Mouse (Mus musculus) heart, embryonic 16.5 days (tissue): ENCODE measurements around the gene Tm7sf2. TPM values are rescaled to one million over a fixed set of nuclear protein-coding genes. Genes with fewer than 3 reads are reported as not detected.
A peak's percentile ranks its signal among the peaks of the same experiment; 100 is the strongest.

Experiments used
- ATAC-seq: fragments of 200-750 bp; cut with Nextera tagmentation; replicated peaks from 2 replicates; pipeline ENCODE4 v1.8.0; 2017; ENCODE audit warnings: moderate number of reproducible peaks; ENCODE audit not compliant: insufficient read depth, low FRiP score; ENCODE audit errors: extremely low read depth
- H3K27ac ChIP-seq: fragments of 300-500 bp; sonication (generic); 2 replicates; pipeline ENCODE4 v1.5.1; 2014; ENCODE audit warnings: mild to moderate bottlenecking, low read length, control low read depth, moderate library complexity
- H3K27me3 ChIP-seq: fragments of 300-500 bp; sonication (generic); 2 replicates; pipeline ENCODE4 v1.6.1; 2014; ENCODE audit warnings: low read length, mixed read lengths; ENCODE audit not compliant: control insufficient read depth, insufficient read depth
- H3K36me3 ChIP-seq: fragments of 300-500 bp; sonication (generic); 2 replicates; pipeline ENCODE4 v1.6.1; 2014; ENCODE audit not compliant: control insufficient read depth, insufficient read depth
- H3K4me1 ChIP-seq: fragments of 300-500 bp; sonication (generic); 2 replicates; pipeline ENCODE4 v1.6.1; 2014; ENCODE audit warnings: low read length, mixed read lengths; ENCODE audit not compliant: control insufficient read depth, insufficient read depth
- H3K4me2 ChIP-seq: fragments of 300-500 bp; sonication (generic); 2 replicates; pipeline ENCODE4 v1.6.1; 2014; ENCODE audit warnings: low read depth, mild to moderate bottlenecking, control low read depth, low read length
- H3K4me3 ChIP-seq: fragments of 300-500 bp; sonication (generic); 2 replicates; pipeline ENCODE4 v1.5.1; 2014; ENCODE audit warnings: mild to moderate bottlenecking, control low read depth, low read length
- H3K9ac ChIP-seq: fragments of 300-500 bp; sonication (generic); 2 replicates; pipeline ENCODE4 v1.6.1; 2014; ENCODE audit warnings: low read length, control low read depth
- H3K9me3 ChIP-seq: fragments of 300-500 bp; sonication (generic); replicated peaks from 2 replicates; pipeline ENCODE4 v1.6.1; 2016; ENCODE audit warnings: low read length; ENCODE audit not compliant: control insufficient read depth
- WGBS: fragments of 180-500 bp; shearing (Covaris S2); extraction: QIAGEN DNeasy Blood & Tissue Kit; methylation state at CpG from one replicate; pipeline ENCODE4 v1.1.7; 2014; 5-methylcytosine and 5-hydroxymethylcytosine counted together
- polyA plus RNA-seq: library from polyadenylated mRNA; unstranded; fragments of >200 nt; fragmentation: Nextera tagmentation; extraction: Ambion mirVana; gene quantifications from 2 replicates; pipeline ENCODE4 v1.2.1, GENCODE M21; 2015

The Tm7sf2 gene
- polyA plus RNA-seq: 6.6 and 8.7 TPM in 2 replicates

- Histone ChIP-seq H3K9me3 (no peaks in the 10 kb centered on the region), H3K4me3 (peak within 1 kb of the TSS; percentile 54), H3K27me3 (no peaks in the 10 kb centered on the region), H3K4me2 (peak within 1 kb of the TSS; percentile 95), H3K4me1 (peaks cover 16% of the 10 kb centered on the region), H3K9ac (peak within 1 kb of the TSS; percentile 73), H3K27ac (peak within 1 kb of the TSS; percentile 38), H3K36me3 (peaks cover 24% of the 10 kb centered on the region)
- ATAC-seq: peak; percentile 92
- 9% methylated on average over 33 of the region's 33 CpGs for WGBS
Observed at GRCm38 (mm10) chr19:6067724-6068415, at the start of gene Tm7sf2. Gene Tm7sf2 (minus strand): TSS chr19:6068373.

- Histone ChIP-seq H3K4me3 (peak overlapping the region; percentile 86), H3K9me3 (no peaks in the 10 kb centered on the region), H3K36me3 (peaks cover 17% of the 10 kb centered on the region), H3K9ac (peak overlapping the region; percentile 87), H3K4me2 (peak overlapping the region; percentile 92), H3K27ac (peak overlapping the region; percentile 97), H3K4me1 (peaks cover 22% of the 10 kb centered on the region), H3K27me3 (no peaks in the 10 kb centered on the region)
- no peak for ATAC-seq
- WGBS: 4% methylated on average over 32 of the region's 32 CpGs
Observed at GRCm38 (mm10) chr19:6117346-6117985, 49.3 kb upstream of the Tm7sf2 start.

GRCm38 (mm10) chr19:6116113-6116850 lies 48.1 kb upstream of the Tm7sf2 start:
- Histone ChIP-seq H3K27me3 (no peaks in the 10 kb centered on the region), H3K9ac (peak overlapping the region; percentile 59), H3K27ac (peak overlapping the region; percentile 45; the same call in 1 of the 2 replicates), H3K4me3 (no peak overlapping the region), H3K9me3 (no peaks in the 10 kb centered on the region), H3K4me2 (peak overlapping the region; percentile 92), H3K36me3 (peaks cover 17% of the 10 kb centered on the region), H3K4me1 (peaks cover 22% of the 10 kb centered on the region)
- ATAC-seq: no peak
- 82% methylated on average over 15 of the region's 15 CpGs for WGBS

- Histone ChIP-seq H3K36me3 (peaks cover 17% of the 10 kb centered on the region), H3K27ac (no peak overlapping the region), H3K4me3 (no peak overlapping the region), H3K9me3 (no peaks in the 10 kb centered on the region), H3K4me1 (peaks cover 17% of the 10 kb centered on the region), H3K4me2 (no peak overlapping the region), H3K9ac (no peak overlapping the region), H3K27me3 (no peaks in the 10 kb centered on the region)
- 52% methylated on average over 6 of the region's 6 CpGs for WGBS
- no peak for ATAC-seq
Observed at GRCm38 (mm10) chr19:6113116-6113515, 44.9 kb upstream of the Tm7sf2 start.

GRCm38 (mm10) chr19:6105586-6105985 lies 37.4 kb upstream of the Tm7sf2 start, which contains the start of gene Naaladl1:
Gene Naaladl1 (plus strand): TSS chr19:6105782.
- ATAC-seq: no peak
- Histone ChIP-seq H3K36me3 (no peaks in the 10 kb centered on the region), H3K4me1 (no peaks in the 10 kb centered on the region), H3K4me3 (no peak within 1 kb of the TSS), H3K9me3 (no peaks in the 10 kb centered on the region), H3K27ac (no peak within 1 kb of the TSS), H3K27me3 (no peaks in the 10 kb centered on the region), H3K9ac (no peak within 1 kb of the TSS), H3K4me2 (no peak within 1 kb of the TSS)
- 80% methylated on average over 7 of the region's 7 CpGs for WGBS

- WGBS: 64% methylated on average over 4 of the region's 4 CpGs
Observed at GRCm38 (mm10) chr19:6104476-6104875, 36.3 kb upstream of the Tm7sf2 start.

GRCm38 (mm10) chr19:6102169-6102853 lies 34.1 kb upstream of the Tm7sf2 start:
- no peak for ATAC-seq
- 67% methylated on average over 6 of the region's 6 CpGs for WGBS
- H3K9ac ChIP-seq: no peak overlapping the region
- no peaks in the 10 kb centered on the region for H3K4me1 ChIP-seq
- H3K9me3 ChIP-seq: no peaks in the 10 kb centered on the region
- no peaks in the 10 kb centered on the region for H3K27me3 ChIP-seq
- H3K4me3 ChIP-seq: no peak overlapping the region
- H3K27ac ChIP-seq: no peak overlapping the region
- H3K36me3 ChIP-seq: no peaks in the 10 kb centered on the region
- H3K4me2 ChIP-seq: no peak overlapping the region

More at GRCm38 (mm10) chr19:6104476-6104875, 36.3 kb upstream of the Tm7sf2 start:
- Histone ChIP-seq H3K4me2 (no peak overlapping the region), H3K4me1 (no peaks in the 10 kb centered on the region), H3K27me3 (no peaks in the 10 kb centered on the region), H3K9me3 (no peaks in the 10 kb centered on the region), H3K9ac (no peak overlapping the region), H3K36me3 (no peaks in the 10 kb centered on the region), H3K4me3 (no peak overlapping the region), H3K27ac (no peak overlapping the region)
- ATAC-seq: no peak

- no peak overlapping the region for H3K27ac ChIP-seq
- H3K36me3 ChIP-seq: no peaks in the 10 kb centered on the region
- H3K27me3 ChIP-seq: no peaks in the 10 kb centered on the region
- H3K9ac ChIP-seq: no peak overlapping the region
- H3K9me3 ChIP-seq: no peaks in the 10 kb centered on the region
- 76% methylated on average over 6 of the region's 6 CpGs for WGBS
- no peak overlapping the region for H3K4me3 ChIP-seq
- no peaks in the 10 kb centered on the region for H3K4me1 ChIP-seq
- no peak overlapping the region for H3K4me2 ChIP-seq
- ATAC-seq: no peak
Observed at GRCm38 (mm10) chr19:6101186-6101585, 33.0 kb upstream of the Tm7sf2 start.
